8 mouse cellular contexts compared by ENCODE assay signal in genomic region chr8:96152496-96153250, GRCm38 (mm10).
A peak's percentile ranks its signal among the peaks of the same experiment; 100 is the strongest.
DNase-seq lines count a peak whose midpoint lies in the region; ATAC-seq lines count a peak whose summit lies in the region.

No protein-coding gene starts in this region.

- intact Hi-C loops in heart, postnatal 25 days (cut with DNase I): no loop called here

- DNase-seq in heart, adult 8-10 months (ENCODE audit: low spot score): peak; percentile 24
- no peak for DNase-seq in heart, postnatal 25 days (ENCODE audit: low spot score)
- DNase-seq in ES-CJ7 (ENCODE audit: low read depth, low spot score): peak; percentile 78
- DNase-seq in c-Kit-positive CD71-positive TER-119-negative erythroid progenitor cells, embryonic 14.5 days (ENCODE audit: low read depth): peak; percentile 13
- peak; percentile 39 to 74 for DNase-seq in frontal cortex, postnatal 36 days (ENCODE audit: low spot score in 2 of 2)
- peak; percentile 68 to 73 for DNase-seq in layer of hippocampus, postnatal 10 days (ENCODE audit: low spot score in 2 of 2)
- DNase-seq in thymus, postnatal 0 days (ENCODE audit: low spot score): peak; percentile 26

- peak; percentile 97 for ATAC-seq in megakaryocyte progenitor cell, adult 5-6 weeks (replicated peaks; ENCODE audit: poor library complexity)
